11 mouse cellular contexts compared by ENCODE assay signal in the genomic region with DNA sequence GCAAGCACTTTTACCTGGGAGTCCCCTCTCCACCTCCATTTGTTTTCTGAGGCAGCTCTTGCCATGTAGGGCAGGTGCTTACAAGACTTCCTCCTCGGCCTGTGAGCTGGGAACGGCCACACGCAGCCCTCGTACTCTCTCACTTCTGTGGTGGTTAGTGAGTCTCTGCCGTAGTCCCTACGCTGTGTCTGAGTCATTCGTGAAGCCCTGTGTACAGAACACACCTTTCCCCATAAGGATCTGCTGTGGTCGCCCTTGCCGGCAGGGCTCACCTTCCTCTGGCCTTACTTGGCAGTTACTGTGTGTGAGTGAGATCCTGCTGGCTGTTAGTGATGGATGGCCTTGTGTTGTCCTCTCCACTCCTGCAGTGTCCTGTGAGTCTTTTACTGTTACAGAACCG. TPM values are rescaled to one million over a fixed set of nuclear protein-coding genes. Genes with fewer than 3 reads are reported as not detected.
A peak's percentile ranks its signal among the peaks of the same experiment; 100 is the strongest.
DNase-seq lines count a peak whose midpoint lies in the region; ATAC-seq and TF ChIP-seq lines count a peak whose summit lies in the region.
"Had no signal": no experiment of that assay in that cellular context is flagged by ENCODE, and none has a peak within 500 bp of the region (broad histone marks: within the 10 kb centered on the region; RNA-seq: fewer than 3 reads in every experiment).

No protein-coding gene starts in this region.

- TF ChIP-seq CTCF in heart, postnatal 0 days (IDR thresholded peaks at IDR 0.05; ENCODE audit: low read depth): no peak

- peak overlapping the region; percentile 79 for H3K27ac ChIP-seq in heart, postnatal 0 days (ENCODE audit: low read depth)
- H3K27ac ChIP-seq in heart, embryonic 10.5 days: no peak overlapping the region
- no peak overlapping the region for H3K27ac ChIP-seq in forebrain, embryonic 15.5 days (replicated peaks)
- H3K27ac ChIP-seq: embryonic facial prominence, embryonic 12.5 days; macrophage had no signal

- H3K27me3 ChIP-seq in heart, postnatal 0 days (ENCODE audit: control insufficient read depth, insufficient read depth, low read length): no peaks in the 10 kb centered on the region
- H3K27me3 ChIP-seq in heart, embryonic 10.5 days (ENCODE audit: insufficient read depth, poor library complexity, severe bottlenecking): no peaks in the 10 kb centered on the region
- no peaks in the 10 kb centered on the region for H3K27me3 ChIP-seq in forebrain, embryonic 15.5 days
- H3K27me3 ChIP-seq: embryonic facial prominence, embryonic 12.5 days; heart, embryonic 12.5 days had no signal

- H3K4me2 ChIP-seq in heart, postnatal 0 days (ENCODE audit: low read depth, low read length): no peak overlapping the region
- no peak overlapping the region for H3K4me2 ChIP-seq in forebrain, embryonic 15.5 days (replicated peaks)
- H3K4me2 ChIP-seq: embryonic facial prominence, embryonic 12.5 days; heart, embryonic 12.5 days had no signal

- H3K4me1 ChIP-seq in heart, postnatal 0 days (ENCODE audit: control insufficient read depth, insufficient read depth): peaks cover 14% of the 10 kb centered on the region; the same call in 1 of the 2 replicates
- H3K4me1 ChIP-seq in heart, embryonic 10.5 days: peaks cover 13% of the 10 kb centered on the region; the same call in 1 of the 2 replicates
- H3K4me1 ChIP-seq in forebrain, embryonic 15.5 days: no peaks in the 10 kb centered on the region
- H3K4me1 ChIP-seq: embryonic facial prominence, embryonic 12.5 days had no signal

- peaks cover 50% of the 10 kb centered on the region for H3K36me3 ChIP-seq in heart, postnatal 0 days (replicated peaks; ENCODE audit: control insufficient read depth, insufficient read depth, low read length)
- peaks cover 91% of the 10 kb centered on the region for H3K36me3 ChIP-seq in heart, embryonic 10.5 days
- H3K36me3 ChIP-seq in forebrain, embryonic 15.5 days: peaks cover 88% of the 10 kb centered on the region

- no peaks in the 10 kb centered on the region for H3K9me3 ChIP-seq in heart, postnatal 0 days (replicated peaks; ENCODE audit: control insufficient read depth, low read length)
- H3K9me3 ChIP-seq in heart, embryonic 10.5 days: no peaks in the 10 kb centered on the region
- no peaks in the 10 kb centered on the region for H3K9me3 ChIP-seq in forebrain, embryonic 15.5 days
- H3K9me3 ChIP-seq: embryonic facial prominence, embryonic 12.5 days; heart, embryonic 12.5 days had no signal

- no peak for ATAC-seq in heart, postnatal 0 days (ENCODE audit: insufficient read depth, low read depth)
- peak; percentile 41; the same call in 1 of the 2 replicates for ATAC-seq in neutrophil, adult 5-6 weeks (ENCODE audit: extremely low read depth, insufficient number of reproducible peaks, low FRiP score, poor library complexity, severe bottlenecking)
- no peak for ATAC-seq in forebrain, embryonic 15.5 days (replicated peaks)

- TF ChIP-seq EP300 in heart, postnatal 0 days (IDR thresholded peaks at IDR 0.05; ENCODE audit: low read depth): no peak

- intact Hi-C loops in heart, postnatal 10 days (cut with DNase I): no loop called here

- H3K4me3 ChIP-seq in heart, postnatal 0 days (ENCODE audit: low read depth, low read length): no peak overlapping the region
- no peak overlapping the region for H3K4me3 ChIP-seq in heart, embryonic 10.5 days
- no peak overlapping the region for H3K4me3 ChIP-seq in forebrain, embryonic 15.5 days
- H3K4me3 ChIP-seq: embryonic facial prominence, embryonic 12.5 days; heart, embryonic 12.5 days had no signal

- 0 out of 2 replicates have a peak overlapping the region, but pooled peaks have one; percentile 11 for H3K9ac ChIP-seq in heart, postnatal 0 days (replicated peaks; ENCODE audit: low read depth, low read length)
- H3K9ac ChIP-seq in forebrain, embryonic 15.5 days (replicated peaks): no peak overlapping the region
- H3K9ac ChIP-seq: embryonic facial prominence, embryonic 12.5 days had no signal

- DNase-seq in heart, postnatal 0 days (ENCODE audit: low spot score): no peak
- DNase-seq in heart, embryonic 10.5 days (ENCODE audit: low spot score): no peak
- DNase-seq in urinary bladder, adult 18-20 months (ENCODE audit: low spot score in 2 of 2): peak; percentile 17 to 34
- DNase-seq in urinary bladder, postnatal 10 days (ENCODE audit: low spot score): no peak
- DNase-seq in thymus, postnatal 4 days: peak; percentile 60
- DNase-seq in heart, postnatal 10 days: no peak

- 81% methylated on average over 10 of the region's 10 CpGs for WGBS in heart, postnatal 0 days
- WGBS in heart, embryonic 10.5 days: 86% methylated on average over 10 of the region's 10 CpGs
- WGBS in forebrain, embryonic 15.5 days: 93% methylated on average over 10 of the region's 10 CpGs

RNA-seq across cellular contexts. Expression of a gene that starts 23.2 kb away (rescaled TPM):
- 27.1 and 27.3 TPM in 2 replicates for total RNA-seq in heart, postnatal 0 days (2014; rRNA removed; ENCODE audit: low replicate concordance)
- polyA plus RNA-seq in heart, postnatal 0 days (2015; fragmentation: Nextera tagmentation; extraction: Ambion mirVana): 21.9 and 24.0 TPM in 2 replicates
- polyA plus RNA-seq in heart, embryonic 10.5 days (2016; fragmentation: Nextera tagmentation; extraction: Ambion mirVana): 31.0 and 34.3 TPM in 2 replicates
- 53.8 and 59.5 TPM in 2 replicates for total RNA-seq in neutrophil, adult 5-6 weeks (2017)
- 104 and 110 TPM in 2 replicates for polyA plus RNA-seq in forebrain, embryonic 15.5 days (2015; fragmentation: Nextera tagmentation; extraction: Ambion mirVana)
- total RNA-seq in heart, postnatal 10 days (2021): 10 to 100 TPM; 24.0 to 24.8 TPM

RNA-seq across cellular contexts. Expression of a gene that starts 23.4 kb away (rescaled TPM):
- total RNA-seq in heart, postnatal 0 days (2014; rRNA removed; ENCODE audit: low replicate concordance): 28.1 and 34.6 TPM in 2 replicates
- 55.5 and 56.1 TPM in 2 replicates for polyA plus RNA-seq in heart, postnatal 0 days (2015; fragmentation: Nextera tagmentation; extraction: Ambion mirVana)
- 76.5 and 87.9 TPM in 2 replicates for polyA plus RNA-seq in heart, embryonic 10.5 days (2016; fragmentation: Nextera tagmentation; extraction: Ambion mirVana)
- 43.4 and 46.3 TPM in 2 replicates for total RNA-seq in neutrophil, adult 5-6 weeks (2017)
- 137 and 139 TPM in 2 replicates for polyA plus RNA-seq in forebrain, embryonic 15.5 days (2015; fragmentation: Nextera tagmentation; extraction: Ambion mirVana)
- total RNA-seq in heart, postnatal 10 days (2021): 10 to 100 TPM; 42.5 to 44.7 TPM

RNA-seq across cellular contexts. Expression of a gene that starts 24.4 kb away (rescaled TPM):
- 40.8 and 42.1 TPM in 2 replicates for total RNA-seq in heart, postnatal 0 days (2014; rRNA removed; ENCODE audit: low replicate concordance)
- polyA plus RNA-seq in heart, postnatal 0 days (2015; fragmentation: Nextera tagmentation; extraction: Ambion mirVana): 31.9 and 32.9 TPM in 2 replicates
- 66.0 and 68.7 TPM in 2 replicates for polyA plus RNA-seq in heart, embryonic 10.5 days (2016; fragmentation: Nextera tagmentation; extraction: Ambion mirVana)
- 117 and 119 TPM in 2 replicates for total RNA-seq in neutrophil, adult 5-6 weeks (2017)
- 201 and 202 TPM in 2 replicates for polyA plus RNA-seq in forebrain, embryonic 15.5 days (2015; fragmentation: Nextera tagmentation; extraction: Ambion mirVana)
- total RNA-seq in heart, postnatal 10 days (2021): 10 to 100 TPM; 83.6 to 95.9 TPM

RNA-seq across cellular contexts. Expression of a gene that starts 33.7 kb away (rescaled TPM):
- not detected in 2 replicates for total RNA-seq in heart, postnatal 0 days (2014; rRNA removed; ENCODE audit: low replicate concordance)
- not detected in 2 replicates for polyA plus RNA-seq in heart, postnatal 0 days (2015; fragmentation: Nextera tagmentation; extraction: Ambion mirVana)
- polyA plus RNA-seq in heart, embryonic 10.5 days (2016; fragmentation: Nextera tagmentation; extraction: Ambion mirVana): 0.07 and 2.4 TPM in 2 replicates
- not detected in 2 replicates for total RNA-seq in neutrophil, adult 5-6 weeks (2017)
- polyA plus RNA-seq in forebrain, embryonic 15.5 days (2015; fragmentation: Nextera tagmentation; extraction: Ambion mirVana): 0.09 and 0.24 TPM in 2 replicates
- not detected for total RNA-seq in heart, postnatal 10 days (2021)
- polyA plus RNA-seq: embryonic facial prominence, embryonic 12.5 days; macrophage had no signal

RNA-seq across cellular contexts. Expression of a gene that starts 57.8 kb away (rescaled TPM):
- total RNA-seq in heart, postnatal 0 days (2014; rRNA removed; ENCODE audit: low replicate concordance): 14.3 and 17.6 TPM in 2 replicates
- polyA plus RNA-seq in heart, postnatal 0 days (2015; fragmentation: Nextera tagmentation; extraction: Ambion mirVana): 4.2 and 4.5 TPM in 2 replicates
- polyA plus RNA-seq in heart, embryonic 10.5 days (2016; fragmentation: Nextera tagmentation; extraction: Ambion mirVana): 10.9 and 12.7 TPM in 2 replicates
- 16.0 and 16.8 TPM in 2 replicates for total RNA-seq in neutrophil, adult 5-6 weeks (2017)
- 13.0 and 13.4 TPM in 2 replicates for polyA plus RNA-seq in forebrain, embryonic 15.5 days (2015; fragmentation: Nextera tagmentation; extraction: Ambion mirVana)
- 10 to 100 TPM; 43.1 to 43.7 TPM for total RNA-seq in heart, postnatal 10 days (2021)

Comparison
In these comparisons a context has a peak if more than half of its experiments do, and no peak if none do; other contexts are left out.
1. DNase-seq: peak in urinary bladder, adult 18-20 months (2 of 2) and thymus, postnatal 4 days (single experiment); none in heart, postnatal 0 days (single experiment), heart, embryonic 10.5 days (single experiment), urinary bladder, postnatal 10 days (single experiment) and heart, postnatal 10 days (0 of 2).